Mouse (Mus musculus): Measurements from ENCODE around the gene Myo1h.

Myo1h gene

DNA sequence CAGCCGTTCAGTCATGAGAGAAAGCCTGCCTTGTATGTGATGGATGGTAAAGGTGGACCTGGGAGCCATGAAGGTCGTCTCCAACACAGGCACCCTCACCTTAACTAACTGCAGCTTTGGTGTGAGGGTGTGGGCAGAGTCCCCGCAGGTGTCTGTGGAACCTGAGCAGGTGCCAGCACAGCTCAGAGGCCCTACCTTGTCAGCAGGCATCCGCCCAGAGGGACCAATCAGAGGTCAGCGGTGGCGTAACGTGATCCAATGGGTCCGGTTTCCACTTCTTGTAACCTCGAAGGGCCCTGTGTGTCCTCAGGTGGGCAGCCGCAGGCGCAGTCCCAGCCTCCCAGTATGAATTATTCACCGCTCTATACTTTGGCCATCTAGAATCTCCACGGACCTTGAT, at the start of gene Myo1h:
Gene Myo1h, plus strand, starts transcription at position 293 of the 400 bp plus-strand sequence.
- no peak for DNase-seq (ENCODE audit: inconsistent age in 2 of 2, low spot score in 1 of 2)

- DNase-seq (ENCODE audit: inconsistent age in 2 of 2, low spot score in 1 of 2) = no peak
Measured at GRCm38 (mm10) chr5:114239737-114240136, 49.2 kb upstream of the Myo1h start.

DNA sequence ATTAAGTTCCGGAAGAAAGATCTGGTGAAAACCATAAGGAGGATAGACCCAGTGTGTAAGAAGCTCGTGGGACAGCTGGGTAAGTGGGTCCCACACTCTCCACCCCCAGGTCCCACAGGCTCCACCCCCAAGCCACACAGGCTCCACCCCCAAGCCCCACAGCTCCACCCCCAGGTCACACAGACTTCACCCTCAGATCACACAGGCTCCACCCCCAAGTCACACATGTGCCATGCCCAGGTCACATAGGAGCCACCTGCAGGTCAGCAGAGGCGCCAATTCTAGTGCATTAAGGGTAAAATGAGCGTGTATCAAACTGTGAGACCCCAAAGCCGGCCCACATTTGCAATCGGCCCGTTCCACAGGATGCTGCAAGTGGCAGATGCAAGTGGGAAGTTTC, 42.5 kb upstream of the Myo1h start:
- no peak for DNase-seq (ENCODE audit: inconsistent age in 2 of 2, low spot score in 1 of 2)

GRCm38 (mm10) chr5:114248174-114248589, 40.8 kb upstream of the Myo1h start:
- peak; percentile 59 to 83 for DNase-seq (ENCODE audit: inconsistent age in 2 of 2, low spot score in 1 of 2)

GRCm38 (mm10) chr5:114259495-114259894, 29.5 kb upstream of the Myo1h start:
- no peak for DNase-seq (ENCODE audit: inconsistent age in 2 of 2, low spot score in 1 of 2)

- no peak for DNase-seq (ENCODE audit: inconsistent age in 2 of 2, low spot score in 1 of 2)
Measured at GRCm38 (mm10) chr5:114261494-114261893, 27.5 kb upstream of the Myo1h start.

DNA sequence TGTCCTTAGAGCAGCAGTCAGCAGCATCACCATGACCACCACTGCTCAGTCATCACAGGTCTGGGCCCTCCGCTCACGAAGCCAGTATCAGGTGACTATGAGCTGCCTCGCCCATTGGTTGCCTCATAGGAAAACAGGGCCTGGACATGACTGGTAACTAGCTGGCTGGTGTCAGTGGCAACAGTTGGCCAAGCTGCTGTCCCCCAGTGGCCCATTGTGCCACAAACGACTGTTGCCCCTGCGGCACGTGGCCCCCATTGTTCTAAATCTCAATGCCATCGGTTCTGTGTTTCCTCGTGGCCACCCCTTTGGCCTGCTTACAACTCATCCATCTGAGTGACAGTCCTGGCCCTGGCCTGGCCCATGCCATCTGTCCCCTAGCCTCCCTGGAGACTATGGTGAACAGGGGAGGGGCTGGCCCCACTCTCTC, 24.9 kb upstream of the Myo1h start:
- no peak for DNase-seq (ENCODE audit: inconsistent age in 2 of 2, low spot score in 1 of 2)

GRCm38 (mm10) chr5:114264791-114265190, 24.2 kb upstream of the Myo1h start:
- DNase-seq (ENCODE audit: inconsistent age in 2 of 2, low spot score in 1 of 2) = no peak

- DNase-seq (ENCODE audit: inconsistent age in 2 of 2, low spot score in 1 of 2) = no peak
Measured at GRCm38 (mm10) chr5:114268646-114269045, 20.3 kb upstream of the Myo1h start.

- no peak for DNase-seq (ENCODE audit: inconsistent age in 2 of 2, low spot score in 1 of 2)
Measured at GRCm38 (mm10) chr5:114269499-114269898, 19.5 kb upstream of the Myo1h start.

GRCm38 (mm10) chr5:114269984-114270383, 19.0 kb upstream of the Myo1h start:
- peak; percentile 15 to 47 for DNase-seq (ENCODE audit: inconsistent age in 2 of 2, low spot score in 1 of 2)

DNA sequence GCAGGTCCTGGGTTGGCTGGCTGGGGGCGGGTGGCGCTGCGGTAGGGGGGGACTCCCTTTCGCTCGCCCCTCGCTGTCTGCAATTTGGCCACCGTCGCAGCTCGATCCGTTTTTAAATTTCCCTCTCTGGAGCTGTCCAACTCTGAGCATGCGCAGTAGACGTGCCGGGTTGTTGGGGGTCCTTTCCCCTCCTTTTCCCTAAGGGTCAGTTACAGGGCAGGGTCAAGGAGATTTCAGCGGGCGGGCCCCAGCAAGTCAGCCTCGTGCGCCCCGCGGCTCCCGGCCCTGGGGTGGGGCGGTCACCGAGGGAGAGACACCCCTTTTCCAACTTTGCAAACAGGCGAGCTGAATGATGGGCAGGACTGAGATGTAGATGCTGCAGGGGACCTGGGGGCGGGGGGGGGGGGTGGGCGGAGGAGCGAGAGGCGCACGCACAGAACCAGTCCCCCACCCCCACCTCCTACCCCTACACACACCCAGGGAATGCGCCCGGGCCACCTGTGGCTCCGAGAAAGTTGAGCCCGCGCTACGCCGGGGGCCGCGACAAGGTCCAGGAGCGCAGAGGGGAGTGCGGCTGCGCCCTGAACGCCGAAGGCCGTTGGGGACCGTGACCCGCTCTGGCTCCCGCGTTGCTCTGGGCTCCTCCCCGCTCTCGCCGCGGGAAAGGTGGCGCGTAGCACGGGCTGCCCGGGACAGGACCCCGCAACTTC, 15.1 kb upstream of the Myo1h start, which contains the start of gene Foxn4:
Gene Foxn4, minus strand, starts transcription at position 115 of the 710 bp plus-strand sequence.
- DNase-seq (ENCODE audit: inconsistent age in 2 of 2, low spot score in 1 of 2) = peak in 1 of 2 experiments; percentile 44

DNA sequence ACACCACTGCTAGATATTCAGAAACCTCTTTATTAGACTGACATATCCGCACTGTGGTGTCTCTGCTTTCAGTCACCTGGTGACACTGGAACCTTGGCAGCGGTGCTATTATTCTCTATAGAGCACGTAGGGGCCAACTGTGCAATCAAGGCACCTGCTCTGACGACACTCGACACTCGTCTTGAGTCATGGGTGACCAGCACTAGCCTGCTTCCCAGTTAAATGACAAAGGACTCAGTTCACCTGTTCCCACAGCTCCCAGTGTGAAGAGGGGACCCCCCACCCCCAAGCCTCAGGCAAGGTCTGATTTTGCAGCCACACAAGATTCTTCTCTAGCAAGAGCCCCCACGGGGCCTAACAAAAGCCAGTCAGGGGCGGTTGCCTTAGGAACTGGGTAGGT, 13.6 kb upstream of the Myo1h start:
- no peak for DNase-seq (ENCODE audit: inconsistent age in 2 of 2, low spot score in 1 of 2)

- DNase-seq (ENCODE audit: inconsistent age in 2 of 2, low spot score in 1 of 2) = no peak
Measured at GRCm38 (mm10) chr5:114275991-114276390, 13.0 kb upstream of the Myo1h start.

- no peak for DNase-seq (ENCODE audit: inconsistent age in 2 of 2, low spot score in 1 of 2)
Measured at GRCm38 (mm10) chr5:114279382-114280143, 9.4 kb upstream of the Myo1h start.

DNA sequence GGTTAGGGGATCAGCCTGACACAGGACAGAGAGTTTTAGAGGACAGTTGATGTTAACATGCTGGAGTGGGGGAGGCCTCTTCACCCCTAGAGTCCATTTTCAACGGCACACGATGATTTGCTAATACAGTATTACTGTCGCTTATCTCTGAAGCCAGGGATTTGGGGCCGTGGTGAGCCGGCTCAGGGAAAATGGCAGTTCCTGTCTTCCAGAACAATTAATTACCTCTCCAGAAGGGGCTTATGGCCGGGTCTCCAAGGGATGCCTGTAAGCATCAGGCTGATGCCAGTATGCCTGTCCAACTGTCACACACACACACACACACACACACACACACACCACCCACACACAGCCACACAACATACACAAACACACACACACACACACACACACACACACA, 6.6 kb upstream of the Myo1h start:
- no peak for DNase-seq (ENCODE audit: inconsistent age in 2 of 2, low spot score in 1 of 2)

- no peak for DNase-seq (ENCODE audit: inconsistent age in 2 of 2, low spot score in 1 of 2)
Measured at GRCm38 (mm10) chr5:114284604-114285397, 4.2 kb upstream of the Myo1h start.

DNA sequence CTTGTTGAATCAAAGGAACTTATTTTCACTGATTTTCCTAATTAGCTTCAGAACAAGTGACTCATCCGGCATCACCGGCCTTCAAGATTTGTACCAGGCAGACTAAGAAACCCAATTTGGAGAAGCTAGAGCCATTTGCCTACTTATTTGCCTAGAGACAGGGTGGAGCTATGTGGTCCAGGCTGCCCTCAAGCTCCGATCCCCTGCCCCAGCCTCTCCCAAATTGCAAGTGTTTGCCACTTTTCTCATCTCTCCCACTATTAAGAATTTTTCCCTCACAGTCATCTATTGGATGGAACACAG, 3.6 kb upstream of the Myo1h start:
- no peak for DNase-seq (ENCODE audit: inconsistent age in 2 of 2, low spot score in 1 of 2)

- DNase-seq (ENCODE audit: inconsistent age in 2 of 2, low spot score in 1 of 2) = no peak
Measured at GRCm38 (mm10) chr5:114286102-114286501, 2.9 kb upstream of the Myo1h start.

- DNase-seq (ENCODE audit: inconsistent age in 2 of 2, low spot score in 1 of 2) = no peak
Measured at GRCm38 (mm10) chr5:114286872-114287571, 1.9 kb upstream of the Myo1h start.

DNA sequence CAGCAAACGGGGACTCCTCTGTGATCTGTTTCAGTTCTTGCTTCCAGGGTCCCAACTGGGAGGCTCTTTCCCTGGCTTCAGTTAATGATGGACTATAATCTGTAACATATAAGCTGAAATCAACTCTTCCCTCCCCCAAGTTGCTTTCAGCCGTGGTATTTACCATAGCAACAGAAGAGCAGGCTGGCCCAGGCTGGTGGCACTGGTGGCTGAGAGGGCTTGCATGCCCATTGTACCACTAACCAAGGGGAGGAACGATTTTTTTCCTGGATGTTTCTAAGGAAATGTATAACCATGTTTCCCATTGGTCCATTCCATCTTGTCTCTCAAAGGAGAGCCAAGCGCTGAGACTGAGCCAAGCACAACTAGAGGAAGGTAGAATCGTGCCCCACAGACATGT, 570 bp upstream of the Myo1h start:
- DNase-seq (ENCODE audit: inconsistent age in 2 of 2, low spot score in 1 of 2) = no peak

Data from adrenal gland, adult (tissue).